Mouse (Mus musculus): ENCODE data around the gene Stoml1.

DNA sequence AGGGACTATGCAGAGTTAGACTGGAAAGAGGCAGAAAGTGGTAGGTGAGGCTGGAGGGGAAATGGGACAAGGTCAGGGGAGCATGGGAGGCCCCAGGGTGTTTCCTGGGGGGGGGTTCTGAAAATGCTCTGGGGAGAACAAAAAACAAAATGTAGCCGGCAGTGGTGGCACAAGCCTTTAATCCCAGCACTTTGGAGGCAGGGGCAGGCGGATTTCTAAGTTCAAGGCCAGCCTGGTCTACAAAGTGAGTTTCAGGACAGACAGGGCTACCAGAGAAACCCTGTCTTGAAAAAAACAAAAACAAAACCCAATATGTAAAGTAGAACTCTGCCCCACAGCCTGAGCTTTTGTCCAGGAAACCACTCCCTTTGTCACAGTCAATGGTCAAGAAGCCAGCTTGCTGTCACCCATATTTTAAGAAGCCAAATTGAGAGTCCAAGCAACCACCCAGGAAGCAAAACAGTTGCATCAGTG is 19.1 kb downstream of the Stoml1 start:
- TF ChIP-seq CTCF (IDR thresholded peaks at IDR 0.05; ENCODE audit: low read depth) (no peak), EP300 (IDR thresholded peaks at IDR 0.05; ENCODE audit: low read depth) (no peak)

Data from liver, embryonic 14.5 days (tissue).